In genomic region chr1:71397635-71398034, GRCm38 (mm10) we compare ENCODE assay signal across 22 mouse cellular contexts. TPM values are rescaled to one million over a fixed set of nuclear protein-coding genes. Genes with fewer than 3 reads are reported as not detected.
DNase-seq lines count a peak whose midpoint lies in the region; ATAC-seq and TF ChIP-seq lines count a peak whose summit lies in the region.
"Had no signal": no experiment of that assay in that cellular context is flagged by ENCODE, and none has a peak within 500 bp of the region (broad histone marks: within the 10 kb centered on the region; RNA-seq: fewer than 3 reads in every experiment).

No protein-coding gene starts in this region.

- TF ChIP-seq EP300 in stomach, postnatal 0 days (optimal IDR thresholded peaks at IDR 0.05): no peak

- 67% methylated on average over 3 of the region's 3 CpGs for WGBS in embryonic facial prominence, embryonic 14.5 days
- 78% methylated on average over 3 of the region's 3 CpGs for WGBS in embryonic facial prominence, embryonic 10.5 days
- 32% methylated on average over 3 of the region's 3 CpGs for WGBS in lung, embryonic 14.5 days
- 28% methylated on average over 3 of the region's 3 CpGs for WGBS in lung, adult 2 months
- 28% methylated on average over 3 of the region's 3 CpGs for WGBS in stomach, postnatal 0 days

- H3K4me3 ChIP-seq in embryonic facial prominence, embryonic 14.5 days (ENCODE audit: low read depth, low read length): no peak overlapping the region
- H3K4me3 ChIP-seq in embryonic facial prominence, embryonic 10.5 days: no peak overlapping the region
- no peak overlapping the region for H3K4me3 ChIP-seq in lung, embryonic 14.5 days (ENCODE audit: low read depth, low read length)
- no peak overlapping the region for H3K4me3 ChIP-seq in lung, adult 2 months (replicated peaks; ENCODE audit: extremely low read depth, low read depth, low read length)
- H3K4me3 ChIP-seq in stomach, postnatal 0 days (ENCODE audit: low read depth, low read length): no peak overlapping the region
- H3K4me3 ChIP-seq: embryonic facial prominence, embryonic 13.5 days; forebrain, embryonic 12.5 days; forebrain, embryonic 15.5 days; hindbrain, embryonic 12.5 days; hindbrain, embryonic 15.5 days had no signal

- TF ChIP-seq POLR2A in lung, adult 2 months (IDR thresholded peaks at IDR 0.05; ENCODE audit: borderline replicate concordance, extremely low read depth, low read depth, low read length): no peak

- no peak overlapping the region for H3K27ac ChIP-seq in embryonic facial prominence, embryonic 14.5 days (replicated peaks; ENCODE audit: low read depth, low read length)
- no peak overlapping the region for H3K27ac ChIP-seq in embryonic facial prominence, embryonic 10.5 days (replicated peaks)
- no peak overlapping the region for H3K27ac ChIP-seq in lung, embryonic 14.5 days (ENCODE audit: low read depth)
- H3K27ac ChIP-seq in stomach, postnatal 0 days (replicated peaks): peak overlapping the region; percentile 73; the same call in 1 of the 2 replicates
- H3K27ac ChIP-seq: embryonic facial prominence, embryonic 13.5 days; forebrain, embryonic 12.5 days; forebrain, embryonic 15.5 days; hindbrain, embryonic 12.5 days; hindbrain, embryonic 15.5 days had no signal

- DNase-seq in embryonic facial prominence, embryonic 14.5 days (ENCODE audit: low spot score): peak; percentile 44
- DNase-seq in embryonic facial prominence, embryonic 10.5 days (ENCODE audit: low spot score): no peak
- DNase-seq in lung, embryonic 14.5 days: peak; percentile 42
- no peak for DNase-seq in lung, adult 2 months
- DNase-seq in lung, postnatal 10 days: peak; percentile 6
- DNase-seq in lung, adult 18-20 months: no peak
- DNase-seq in stomach, postnatal 0 days (ENCODE audit: low spot score): no peak
- DNase-seq in kidney, adult 9 months: no peak
- DNase-seq: adrenal gland, adult 8-10 months; adrenal gland, postnatal 25 days; cerebellum, adult 11-12 months; cerebellum, adult 8-10 months; cerebellum, postnatal 14 days; gastrocnemius, postnatal 25 days; heart, adult 18-20 months had no signal

- no peaks in the 10 kb centered on the region for H3K36me3 ChIP-seq in embryonic facial prominence, embryonic 14.5 days (ENCODE audit: control insufficient read depth, insufficient read depth, low read length)
- H3K36me3 ChIP-seq in embryonic facial prominence, embryonic 10.5 days (replicated peaks): no peaks in the 10 kb centered on the region
- no peaks in the 10 kb centered on the region for H3K36me3 ChIP-seq in lung, embryonic 14.5 days (ENCODE audit: insufficient read depth)
- no peaks in the 10 kb centered on the region for H3K36me3 ChIP-seq in stomach, postnatal 0 days (ENCODE audit: control insufficient read depth, insufficient read depth, low read length)
- H3K36me3 ChIP-seq: embryonic facial prominence, embryonic 13.5 days; forebrain, embryonic 12.5 days; forebrain, embryonic 15.5 days; hindbrain, embryonic 12.5 days; hindbrain, embryonic 15.5 days had no signal

- H3K9ac ChIP-seq in embryonic facial prominence, embryonic 14.5 days (ENCODE audit: low read depth, low read length): no peak overlapping the region
- H3K9ac ChIP-seq in lung, embryonic 14.5 days: no peak overlapping the region
- no peak overlapping the region for H3K9ac ChIP-seq in stomach, postnatal 0 days (ENCODE audit: low read length)
- H3K9ac ChIP-seq: embryonic facial prominence, embryonic 13.5 days; forebrain, embryonic 12.5 days; forebrain, embryonic 15.5 days; hindbrain, embryonic 12.5 days; hindbrain, embryonic 15.5 days had no signal

- no peaks in the 10 kb centered on the region for H3K4me1 ChIP-seq in embryonic facial prominence, embryonic 14.5 days (ENCODE audit: control insufficient read depth, insufficient read depth, low read length)
- no peaks in the 10 kb centered on the region for H3K4me1 ChIP-seq in embryonic facial prominence, embryonic 10.5 days
- no peaks in the 10 kb centered on the region for H3K4me1 ChIP-seq in lung, embryonic 14.5 days (ENCODE audit: insufficient read depth)
- H3K4me1 ChIP-seq in lung, adult 2 months (ENCODE audit: control insufficient read depth, insufficient read depth, low read length): no peaks in the 10 kb centered on the region
- H3K4me1 ChIP-seq in stomach, postnatal 0 days (replicated peaks; ENCODE audit: control insufficient read depth, insufficient read depth): no peaks in the 10 kb centered on the region
- H3K4me1 ChIP-seq: embryonic facial prominence, embryonic 13.5 days; forebrain, embryonic 12.5 days; forebrain, embryonic 15.5 days; hindbrain, embryonic 12.5 days; hindbrain, embryonic 15.5 days had no signal

- no peaks in the 10 kb centered on the region for H3K9me3 ChIP-seq in embryonic facial prominence, embryonic 14.5 days (ENCODE audit: control insufficient read depth, low read length)
- no peaks in the 10 kb centered on the region for H3K9me3 ChIP-seq in embryonic facial prominence, embryonic 10.5 days
- no peaks in the 10 kb centered on the region for H3K9me3 ChIP-seq in lung, embryonic 14.5 days (ENCODE audit: low read depth, low read length)
- H3K9me3 ChIP-seq in stomach, postnatal 0 days (ENCODE audit: control insufficient read depth, low read length): no peaks in the 10 kb centered on the region
- H3K9me3 ChIP-seq: embryonic facial prominence, embryonic 13.5 days; forebrain, embryonic 12.5 days; forebrain, embryonic 15.5 days; hindbrain, embryonic 12.5 days; hindbrain, embryonic 15.5 days had no signal

- H3K4me2 ChIP-seq in embryonic facial prominence, embryonic 14.5 days (ENCODE audit: low read depth, low read length): no peak overlapping the region
- no peak overlapping the region for H3K4me2 ChIP-seq in lung, embryonic 14.5 days
- no peak overlapping the region for H3K4me2 ChIP-seq in stomach, postnatal 0 days (replicated peaks; ENCODE audit: low read depth)
- H3K4me2 ChIP-seq: embryonic facial prominence, embryonic 13.5 days; forebrain, embryonic 12.5 days; forebrain, embryonic 15.5 days; hindbrain, embryonic 12.5 days; hindbrain, embryonic 15.5 days had no signal

- no peaks in the 10 kb centered on the region for H3K27me3 ChIP-seq in embryonic facial prominence, embryonic 14.5 days (replicated peaks; ENCODE audit: control insufficient read depth, insufficient read depth, low read length)
- H3K27me3 ChIP-seq in embryonic facial prominence, embryonic 10.5 days (replicated peaks; ENCODE audit: low read depth, poor library complexity, severe bottlenecking): no peaks in the 10 kb centered on the region
- H3K27me3 ChIP-seq in lung, embryonic 14.5 days (ENCODE audit: insufficient read depth, low read length): no peaks in the 10 kb centered on the region
- no peaks in the 10 kb centered on the region for H3K27me3 ChIP-seq in stomach, postnatal 0 days (ENCODE audit: control insufficient read depth, insufficient read depth, low read length)
- H3K27me3 ChIP-seq: embryonic facial prominence, embryonic 13.5 days; forebrain, embryonic 12.5 days; forebrain, embryonic 15.5 days; hindbrain, embryonic 12.5 days; hindbrain, embryonic 15.5 days had no signal

- ATAC-seq in embryonic facial prominence, embryonic 14.5 days (ENCODE audit: low read depth): no peak
- peak; percentile 52; the same call in 1 of the 2 replicates for ATAC-seq in lung, embryonic 14.5 days (ENCODE audit: insufficient read depth)
- ATAC-seq in stomach, postnatal 0 days (ENCODE audit: low FRiP score, low TSS enrichment): peak; percentile 29; the same call in 1 of the 2 replicates
- ATAC-seq: activated CD4-positive, CD25-positive, alpha-beta regulatory T cell, adult 4 months; forebrain, embryonic 15.5 days had no signal

- no peak for TF ChIP-seq CTCF in lung, embryonic 14.5 days (IDR thresholded peaks at IDR 0.05; ENCODE audit: low read depth)
- no peak for TF ChIP-seq CTCF in lung, adult 2 months (IDR thresholded peaks at IDR 0.05; ENCODE audit: insufficient read depth, low read length)
- no peak for TF ChIP-seq CTCF in stomach, postnatal 0 days (IDR thresholded peaks at IDR 0.05; ENCODE audit: low read depth)

RNA-seq across cellular contexts. Expression of gene Abca12, which starts 17.1 kb away (rescaled TPM):
- 1.4 and 1.5 TPM in 2 replicates for polyA plus RNA-seq in embryonic facial prominence, embryonic 14.5 days (2014; fragmentation: Nextera tagmentation; extraction: Ambion mirVana)
- polyA plus RNA-seq in embryonic facial prominence, embryonic 10.5 days (2016; fragmentation: Nextera tagmentation; extraction: Ambion mirVana): 0.03 TPM in 1 of 2 replicates, not detected in the other
- polyA plus RNA-seq in lung, embryonic 14.5 days (2014; fragmentation: Nextera tagmentation; extraction: Ambion mirVana): 0.05 TPM in 1 of 2 replicates, not detected in the other
- polyA plus RNA-seq in lung, adult 2 months (2012; rRNA removed): 0.02 and 2.1 TPM in 2 replicates
- polyA plus RNA-seq in stomach, postnatal 0 days (2015; fragmentation: Nextera tagmentation; extraction: Ambion mirVana): 8.3 and 8.8 TPM in 2 replicates
- polyA plus RNA-seq: forebrain, embryonic 12.5 days; gonadal fat pad, adult 2 months had no signal

Comparison
In these comparisons a context has a peak if more than half of its experiments do, and no peak if none do; other contexts are left out.
1. DNase-seq: peak in embryonic facial prominence, embryonic 14.5 days (single experiment), lung, embryonic 14.5 days (single experiment) and lung, postnatal 10 days (single experiment); none in embryonic facial prominence, embryonic 10.5 days (single experiment), lung, adult 2 months (single experiment), lung, adult 18-20 months (0 of 2), stomach, postnatal 0 days (single experiment) and kidney, adult 9 months (single experiment).